Mouse (Mus musculus) liver, embryonic 14.5 days (tissue): ENCODE results near the gene Tmprss6. TPM values are rescaled to one million over a fixed set of nuclear protein-coding genes. Genes with fewer than 3 reads are reported as not detected.

Source experiments
- ATAC-seq: fragments of 200-750 bp; cut with Nextera tagmentation; 2 replicates; pipeline ENCODE4 v1.8.0; 2017; ENCODE audit warnings: moderate number of reproducible peaks, mild to moderate bottlenecking, moderate library complexity; ENCODE audit not compliant: insufficient read depth
- DNase-seq, 3 experiments: peaks; one replicate each; pipeline ENCODE4 v3.0.0-alpha.2; 2012 to 2013; ENCODE audit warnings: low read depth in 3 of 3, low spot score in 3 of 3
- H3K27ac ChIP-seq: fragments of 300-500 bp; sonication (generic); 2 replicates; pipeline ENCODE4 v1.5.1; 2014; ENCODE audit warnings: moderate library complexity, mild to moderate bottlenecking, control low read depth, inconsistent platforms
- H3K27me3 ChIP-seq: fragments of 300-500 bp; sonication (generic); 2 replicates; pipeline ENCODE4 v1.6.1; 2014; ENCODE audit warnings: mild to moderate bottlenecking, low read length, moderate library complexity; ENCODE audit not compliant: control insufficient read depth, insufficient read depth
- H3K36me3 ChIP-seq: fragments of 300-500 bp; sonication (generic); replicated peaks from 2 replicates; pipeline ENCODE4 v1.6.1; 2014; ENCODE audit warnings: low read depth; ENCODE audit not compliant: control insufficient read depth, insufficient read depth
- H3K4me1 ChIP-seq, 2 experiments: fragments of 200-500 bp in 1 of 2; fragments of 300-500 bp in 1 of 2; sonication (generic) in 1 of 2; replicated peaks; 2 replicates each; pipeline ENCODE4 v1.6.1; 2012 to 2014; ENCODE audit warnings: antibody characterized with exemption in 1 of 2, inconsistent platforms in 1 of 2, low read length in 1 of 2; ENCODE audit not compliant: control insufficient read depth in 2 of 2, insufficient read depth in 2 of 2
- H3K4me2 ChIP-seq: fragments of 300-500 bp; sonication (generic); 2 replicates; pipeline ENCODE4 v1.6.1; 2014; ENCODE audit warnings: low read depth, mild to moderate bottlenecking, control low read depth, moderate library complexity
- H3K4me3 ChIP-seq, 2 experiments: fragments of 200-500 bp in 1 of 2; fragments of 300-500 bp in 1 of 2; sonication (generic) in 1 of 2; 2 replicates each; pipeline ENCODE4 v1.5.1; 2012 to 2014; ENCODE audit warnings: low read depth in 2 of 2, low read length in 2 of 2, mild to moderate bottlenecking in 2 of 2, control low read depth in 1 of 2, inconsistent platforms in 1 of 2, moderate library complexity in 1 of 2; ENCODE audit not compliant: insufficient read depth in 1 of 2
- H3K9ac ChIP-seq: fragments of 300-500 bp; sonication (generic); replicated peaks from 2 replicates; pipeline ENCODE4 v1.6.1; 2014; ENCODE audit warnings: mild to moderate bottlenecking, control low read depth, moderate library complexity
- H3K9me3 ChIP-seq: fragments of 300-500 bp; sonication (generic); 2 replicates; pipeline ENCODE4 v1.6.1; 2016; ENCODE audit warnings: low read length, mixed read lengths; ENCODE audit not compliant: control insufficient read depth
- CTCF ChIP-seq: IDR thresholded peaks from 2 replicates; pipeline ENCODE4 v1.5.1; 2016; ENCODE audit warnings: antibody characterized with exemption, low read depth, control low read depth
- EP300 ChIP-seq: IDR thresholded peaks from 2 replicates; pipeline ENCODE4 v1.6.1; 2016; ENCODE audit warnings: antibody characterized with exemption, low read depth
- WGBS: fragments of 180-500 bp; shearing (Covaris S2); extraction: QIAGEN DNeasy Blood & Tissue Kit; methylation state at CpG from one replicate; pipeline ENCODE4 v1.1.7; 2014; ENCODE audit not compliant: insufficient replicate concordance; 5-methylcytosine and 5-hydroxymethylcytosine counted together
- polyA plus RNA-seq, 2 experiments: library from polyadenylated mRNA; depleted of rRNA in 1 of 2; stranded (reverse) in 1 of 2; unstranded in 1 of 2; fragments of >200 nt; fragmentation: Nextera tagmentation in 1 of 2; extraction: Ambion mirVana in 1 of 2; gene quantifications; 2 replicates each; pipeline versions ENCODE4 v1.2.1 to v1.2.3; 2012 to 2014

The Tmprss6 gene
- polyA plus RNA-seq, 2 experiments, result 9.8 to 11.9 TPM

GRCm38 (mm10) chr15:78511951-78512350 lies 43.5 kb upstream of the Tmprss6 start:
- DNase-seq (no peak), ATAC-seq (no peak)
- Histone ChIP-seq H3K27me3 (no peaks in the 10 kb centered on the region), H3K27ac (no peak overlapping the region), H3K4me1 (peaks cover 0 to 3% of the 10 kb centered on the region in 2 experiments; a peak in 1 of 4 replicates), H3K4me3 (no peak overlapping the region), H3K9ac (no peak overlapping the region), H3K36me3 (no peaks in the 10 kb centered on the region), H3K9me3 (no peaks in the 10 kb centered on the region), H3K4me2 (no peak overlapping the region)
- 42% methylated on average over 7 of the region's 7 CpGs for WGBS
- TF ChIP-seq CTCF (no peak), EP300 (no peak)

- Histone ChIP-seq H3K9me3 (no peaks in the 10 kb centered on the region), H3K4me3 (no peak overlapping the region), H3K9ac (no peak overlapping the region), H3K36me3 (no peaks in the 10 kb centered on the region), H3K27me3 (no peaks in the 10 kb centered on the region), H3K4me1 (peaks cover 0 to 3% of the 10 kb centered on the region in 2 experiments; a peak in 1 of 4 replicates), H3K4me2 (no peak overlapping the region), H3K27ac (no peak overlapping the region)
- no peak for DNase-seq
- WGBS, result 61% methylated on average over 6 of the region's 6 CpGs
- TF ChIP-seq EP300 (no peak), CTCF (no peak)
- no peak for ATAC-seq
Observed at GRCm38 (mm10) chr15:78510736-78511135, 42.3 kb upstream of the Tmprss6 start.

- H3K9ac ChIP-seq, result no peak overlapping the region
- no peaks in the 10 kb centered on the region for H3K36me3 ChIP-seq
- no peaks in the 10 kb centered on the region for H3K27me3 ChIP-seq
- DNase-seq, result no peak
- 41% methylated on average over 8 of the region's 8 CpGs for WGBS
- H3K4me3 ChIP-seq, result no peak overlapping the region
- H3K9me3 ChIP-seq, result no peaks in the 10 kb centered on the region
- TF ChIP-seq CTCF (no peak), EP300 (no peak)
- H3K27ac ChIP-seq, result no peak overlapping the region
- H3K4me1 ChIP-seq, result peaks cover 0 to 3% of the 10 kb centered on the region in 2 experiments; a peak in 1 of 4 replicates
- H3K4me2 ChIP-seq, result no peak overlapping the region
- ATAC-seq, result no peak
Observed at GRCm38 (mm10) chr15:78510121-78510576, 41.7 kb upstream of the Tmprss6 start.

- Histone ChIP-seq H3K9me3 (no peaks in the 10 kb centered on the region), H3K4me2 (no peak overlapping the region), H3K27ac (no peak overlapping the region), H3K36me3 (no peaks in the 10 kb centered on the region), H3K27me3 (no peaks in the 10 kb centered on the region), H3K9ac (no peak overlapping the region), H3K4me1 (peaks cover 0 to 3% of the 10 kb centered on the region in 2 experiments; a peak in 1 of 4 replicates), H3K4me3 (no peak overlapping the region)
- TF ChIP-seq CTCF (no peak), EP300 (no peak)
- ATAC-seq (no peak), DNase-seq (no peak)
- 53% methylated on average over 12 of the region's 12 CpGs for WGBS
Observed at GRCm38 (mm10) chr15:78509297-78509899, 41.0 kb upstream of the Tmprss6 start.

GRCm38 (mm10) chr15:78508443-78508842 lies 40.0 kb upstream of the Tmprss6 start:
- H3K27ac ChIP-seq, result no peak overlapping the region
- no peak for ATAC-seq
- no peak for TF ChIP-seq EP300
- no peak for TF ChIP-seq CTCF
- no peak overlapping the region for H3K4me3 ChIP-seq
- H3K36me3 ChIP-seq, result no peaks in the 10 kb centered on the region
- WGBS, result 66% methylated on average over 7 of the region's 7 CpGs
- no peak overlapping the region for H3K4me2 ChIP-seq
- no peaks in the 10 kb centered on the region for H3K9me3 ChIP-seq
- no peak overlapping the region for H3K9ac ChIP-seq
- no peak for DNase-seq
- no peaks in the 10 kb centered on the region for H3K27me3 ChIP-seq
- peaks cover 0 to 3% of the 10 kb centered on the region in 2 experiments; a peak in 1 of 4 replicates for H3K4me1 ChIP-seq
